Mouse (Mus musculus): Measurements from ENCODE around the gene Nxpe4.
A peak's percentile ranks its signal among the peaks of the same experiment; 100 is the strongest.
"Not testable (repeated sequence)": the region's sequence is repeated elsewhere in the genome, so short reads cannot be mapped to it uniquely, and the experiment has no call there.

Gene Nxpe4

DNA sequence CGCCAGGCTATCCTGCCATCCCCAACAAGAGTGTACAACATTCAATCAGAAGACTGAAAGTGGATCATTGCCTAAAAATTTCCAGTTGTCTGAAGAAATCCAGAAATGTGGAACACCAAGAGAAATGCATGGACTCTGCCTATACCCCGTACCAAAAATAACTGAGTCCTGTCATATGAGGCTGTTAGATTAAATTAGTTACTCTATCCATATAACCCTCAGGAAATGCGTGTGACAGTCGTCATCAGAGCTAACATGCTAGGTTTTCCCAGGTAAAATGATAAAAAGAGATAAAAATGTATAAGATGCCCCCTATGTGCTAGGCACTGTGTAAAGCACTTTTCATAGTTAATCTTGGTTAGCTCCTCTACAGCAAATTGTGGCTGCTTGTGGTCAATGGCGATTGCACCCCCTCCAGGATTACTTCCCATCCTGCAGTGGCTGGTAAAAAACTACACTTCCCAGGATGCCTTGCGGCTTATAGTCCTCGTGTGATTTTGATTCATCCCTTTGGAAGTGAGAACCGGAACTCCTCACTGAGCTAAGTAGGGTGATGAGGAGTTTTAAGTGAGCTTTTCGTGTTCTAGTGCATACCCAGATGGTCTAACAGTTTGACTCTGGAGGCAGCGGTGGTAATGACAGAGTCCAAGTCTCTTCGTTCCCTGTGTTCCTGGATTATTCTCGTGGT is at the start of gene Nxpe4:
Gene Nxpe4 (plus strand): TSS at position 519 of the 688 bp plus-strand sequence.
- DNase-seq, result peak; percentile 52

DNA sequence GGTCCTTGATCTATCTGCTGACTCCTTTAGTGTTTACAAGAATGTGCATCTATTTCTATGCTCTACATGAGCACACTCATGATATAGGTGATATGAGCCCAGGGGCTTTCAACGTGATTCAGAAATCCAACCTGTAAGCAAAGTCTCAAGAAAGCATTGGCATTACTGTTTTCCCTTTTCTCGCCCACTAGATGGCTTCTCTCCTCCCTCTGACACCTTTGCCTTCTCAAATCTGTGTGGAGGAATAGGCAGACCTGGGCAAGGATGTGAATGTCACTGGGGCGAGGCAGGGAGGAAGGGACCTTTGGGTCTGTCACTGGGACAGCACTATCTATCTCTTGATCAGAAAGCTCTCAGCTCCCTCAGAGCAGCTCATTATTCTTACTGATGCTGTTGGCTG is 35.0 kb upstream of the Nxpe4 start:
- DNase-seq, result no peak

DNA sequence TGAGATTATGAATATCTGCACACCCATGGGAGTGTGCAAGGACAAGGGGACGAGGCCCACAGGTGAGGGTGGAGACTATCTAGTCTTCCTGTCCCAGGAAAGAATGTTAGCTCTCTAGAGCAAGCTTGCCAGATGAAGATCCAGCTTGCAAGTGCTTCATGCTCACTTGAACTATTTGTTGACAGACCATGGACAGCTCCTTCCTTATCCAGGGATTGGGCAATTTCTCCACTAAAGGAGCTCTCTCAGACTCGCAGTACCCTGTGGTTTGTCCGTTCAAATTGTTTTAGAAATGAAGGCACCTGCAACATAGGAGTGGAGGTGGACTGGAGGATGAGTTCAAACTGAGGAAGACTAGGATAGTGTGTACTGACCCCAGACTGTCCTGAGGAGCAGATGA is 24.3 kb upstream of the Nxpe4 start:
- no peak for DNase-seq

DNA sequence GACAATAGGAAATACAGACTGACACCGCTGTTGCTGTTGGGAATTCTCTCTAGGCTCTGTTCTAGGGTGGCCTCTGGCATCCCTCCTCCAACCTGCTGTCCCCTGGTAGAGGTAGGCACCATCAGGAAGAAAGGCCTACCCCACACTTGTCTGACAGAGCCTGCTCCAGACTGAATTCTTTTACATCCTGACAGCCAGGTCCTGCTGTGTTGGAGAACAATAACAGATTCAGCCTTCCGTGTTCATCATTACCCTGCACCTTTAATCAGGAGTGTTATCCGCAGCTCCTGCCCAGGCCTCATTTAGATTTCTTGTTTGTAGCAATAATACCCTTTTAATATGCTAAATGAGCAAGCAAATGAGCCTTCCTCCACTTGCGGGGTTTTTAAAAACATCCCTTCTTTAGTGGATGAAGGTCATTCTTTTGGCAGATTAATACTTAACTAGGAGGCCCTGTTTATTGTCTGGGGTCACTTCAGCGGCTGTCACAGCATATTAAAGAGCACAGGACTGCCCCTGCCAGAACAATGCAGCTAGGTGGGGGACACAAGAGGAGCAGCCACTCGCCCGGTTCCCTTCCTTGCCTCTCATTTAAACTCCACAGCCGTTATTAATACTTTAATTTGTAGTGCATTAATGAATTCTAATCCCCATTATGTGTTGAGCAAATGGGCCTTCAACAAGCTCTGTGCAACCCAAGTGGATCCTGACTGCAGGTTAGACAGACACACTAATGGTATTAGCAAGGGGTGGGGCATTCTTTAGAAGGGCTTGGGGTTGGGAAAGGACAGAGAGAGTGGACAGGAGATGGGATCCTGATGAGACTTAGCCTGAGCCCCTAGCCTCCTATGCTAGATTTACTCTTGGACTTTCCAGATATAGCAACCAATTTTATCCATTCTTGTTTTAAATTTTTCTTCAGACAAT is 21.1 kb upstream of the Nxpe4 start:
- DNase-seq, result peak; percentile 14

DNA sequence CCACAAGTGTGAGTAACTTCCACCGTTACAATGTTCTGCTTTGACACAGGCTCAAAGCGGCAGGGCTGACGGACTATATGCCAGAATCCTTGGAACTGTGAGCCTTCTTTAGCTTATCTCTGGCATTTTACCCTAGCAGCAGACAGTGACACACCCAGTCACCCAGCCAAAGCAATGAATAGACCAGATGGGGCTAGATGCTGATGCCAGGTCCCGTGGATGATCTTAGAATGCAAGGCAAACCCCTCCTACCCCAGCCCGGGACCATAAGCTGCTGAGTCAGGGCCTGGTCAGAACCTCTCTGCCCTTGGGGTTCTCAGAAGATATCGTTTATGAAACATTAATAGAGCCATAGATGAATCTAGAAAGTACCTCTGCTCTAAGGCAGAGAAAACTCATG is 19.2 kb upstream of the Nxpe4 start:
- no peak for DNase-seq

DNA sequence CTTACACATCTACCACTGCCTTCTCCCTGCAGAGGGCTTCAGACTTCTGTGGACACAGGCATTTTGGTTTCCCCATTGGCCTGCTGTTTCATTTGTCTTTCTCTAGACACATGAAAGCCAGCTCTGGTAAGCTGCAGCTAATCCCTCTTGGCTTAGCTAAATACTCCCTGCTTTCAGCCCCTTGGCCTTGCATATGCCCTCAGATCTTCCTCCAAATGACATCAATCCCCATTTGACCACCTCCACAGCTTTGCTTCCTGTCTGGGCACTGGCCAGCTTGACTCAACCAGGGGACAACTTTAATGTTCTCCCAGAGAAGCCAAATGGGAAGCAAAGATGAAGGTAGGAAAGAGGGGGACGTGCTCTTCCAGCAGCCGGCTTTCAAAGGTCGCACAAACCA is 15.1 kb upstream of the Nxpe4 start:
- DNase-seq, result no peak

DNA sequence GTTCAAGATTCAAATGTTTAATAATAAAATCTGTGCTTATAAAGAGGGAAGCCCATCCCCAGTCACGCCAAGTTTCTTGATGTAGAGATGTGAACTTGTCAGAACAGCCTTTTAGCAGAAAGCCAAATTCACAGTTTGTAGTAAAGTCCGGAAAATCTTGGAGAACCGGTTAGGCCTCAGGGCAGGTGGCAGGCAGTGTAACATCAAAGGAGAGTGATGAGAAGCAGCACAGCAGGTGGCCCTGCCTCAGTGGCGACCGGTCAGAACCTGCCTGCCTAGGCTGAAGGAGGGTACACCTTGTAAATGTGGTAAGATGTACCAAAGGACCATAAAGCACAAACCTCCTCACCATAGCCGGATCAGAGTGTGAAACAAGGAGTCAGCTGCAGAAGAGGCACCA is 4.7 kb downstream of the Nxpe4 start:
- DNase-seq, result not testable (repeated sequence)

DNA sequence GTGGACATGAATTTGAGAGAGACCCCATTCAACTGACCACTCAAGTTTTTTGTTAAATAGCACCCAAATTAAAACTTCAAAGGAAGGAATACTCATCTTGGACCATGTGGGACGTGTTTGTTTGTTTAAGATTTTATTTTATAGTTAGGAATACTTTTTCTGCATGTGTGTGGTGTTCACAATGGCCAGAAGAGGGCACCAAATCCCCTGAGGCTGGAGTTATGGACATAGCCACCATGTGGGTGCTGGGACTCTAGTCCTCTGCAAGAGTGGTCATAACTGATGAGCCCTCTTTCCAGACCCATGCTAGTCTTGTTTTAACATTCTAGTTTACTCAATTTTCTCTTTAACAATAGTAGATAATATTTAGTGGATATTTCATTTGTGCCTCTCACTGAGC is 14.9 kb downstream of the Nxpe4 start:
- DNase-seq, result peak; percentile 2

DNA sequence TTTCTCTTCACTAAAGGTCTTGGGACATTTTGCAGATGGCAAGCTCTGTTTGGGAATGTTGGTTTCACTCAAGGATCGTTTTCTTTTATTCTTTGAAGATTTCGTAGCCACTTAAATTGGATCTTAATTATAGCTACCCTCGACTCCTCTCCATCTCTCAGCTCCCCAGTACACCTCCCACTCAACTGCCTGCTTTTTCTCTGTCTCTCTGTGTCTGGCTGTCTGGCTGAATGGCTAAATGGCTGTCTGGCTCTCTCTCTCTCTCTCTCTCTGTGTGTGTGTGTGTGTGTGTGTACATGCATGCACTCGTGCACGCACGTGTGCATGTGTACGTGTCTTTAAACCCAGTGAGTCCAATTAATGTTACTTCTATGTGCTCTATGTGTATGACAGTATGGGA is 19.5 kb downstream of the Nxpe4 start:
- no peak for DNase-seq

DNA sequence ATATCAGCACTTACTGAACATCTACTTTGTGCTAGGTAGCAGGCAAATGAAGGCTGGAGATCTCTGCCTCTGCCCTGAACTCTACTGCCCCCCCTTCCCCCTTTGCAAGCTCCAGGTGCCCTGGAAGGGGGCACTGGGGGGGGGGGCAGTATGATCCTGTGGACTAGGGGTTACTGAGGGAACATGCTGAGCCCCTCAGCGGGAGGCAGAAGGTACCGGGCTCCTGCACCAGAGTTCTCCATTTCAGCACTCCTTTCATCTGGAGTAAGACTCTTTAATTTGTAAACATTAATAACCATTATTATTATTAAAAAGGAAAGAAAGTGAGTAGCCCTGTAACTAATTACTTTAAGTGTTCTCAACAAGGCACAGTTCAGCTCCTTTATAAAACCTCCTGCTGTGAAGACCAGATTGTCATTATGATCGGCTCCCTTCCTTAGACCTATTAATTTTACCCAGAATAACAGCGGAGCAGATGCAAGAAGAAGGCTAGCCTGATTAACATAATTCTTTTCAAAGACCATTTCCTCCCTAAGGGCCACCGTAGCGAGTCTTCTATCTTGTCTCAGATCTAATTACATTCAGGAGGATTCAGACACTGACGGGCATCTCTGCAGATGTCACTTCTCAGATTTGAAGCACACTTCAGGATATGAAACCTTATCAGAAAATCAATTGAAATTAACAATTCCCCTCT is 21.0 kb downstream of the Nxpe4 start:
- no peak for DNase-seq

DNA sequence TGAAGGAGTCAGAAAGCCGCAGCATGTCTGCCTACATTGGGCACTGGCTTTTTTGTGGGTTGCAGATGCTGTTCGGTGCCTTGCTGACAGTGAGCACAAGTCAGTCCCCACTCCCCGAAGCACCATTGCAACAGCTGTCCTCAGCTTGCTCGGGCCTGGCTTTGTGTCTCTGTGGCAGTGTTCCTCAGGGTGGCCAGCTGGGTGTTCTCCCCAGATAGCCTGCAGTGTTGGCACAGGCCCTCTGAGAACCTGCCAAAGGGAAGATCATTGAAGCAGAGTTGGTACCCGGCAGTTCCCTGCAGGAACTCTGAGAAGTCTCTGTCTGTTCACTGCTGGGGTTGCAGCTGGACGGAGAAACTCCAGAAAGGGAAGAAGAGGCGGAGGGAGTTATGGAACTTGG is 22.5 kb downstream of the Nxpe4 start:
- no peak for DNase-seq

DNA sequence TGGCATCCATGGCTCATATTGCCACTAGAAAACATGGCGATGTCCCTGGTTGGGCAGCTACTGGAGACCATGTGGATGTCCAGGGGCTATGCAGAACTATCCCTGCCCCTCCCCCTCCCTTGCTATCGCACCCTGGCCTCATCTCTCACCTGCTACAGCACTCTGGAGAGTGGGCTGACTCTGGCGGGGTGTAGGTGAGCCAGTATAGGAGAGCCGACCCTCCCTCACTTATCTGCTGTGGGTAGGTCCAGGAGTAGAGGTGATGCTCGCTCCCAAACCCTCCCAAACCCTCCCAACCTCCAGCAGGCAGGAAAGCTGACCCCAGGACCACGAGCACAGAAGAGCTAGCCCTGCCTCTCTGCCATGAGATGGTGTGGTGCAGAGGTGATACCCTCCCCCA is 27.0 kb downstream of the Nxpe4 start:
- DNase-seq, result no peak

DNA sequence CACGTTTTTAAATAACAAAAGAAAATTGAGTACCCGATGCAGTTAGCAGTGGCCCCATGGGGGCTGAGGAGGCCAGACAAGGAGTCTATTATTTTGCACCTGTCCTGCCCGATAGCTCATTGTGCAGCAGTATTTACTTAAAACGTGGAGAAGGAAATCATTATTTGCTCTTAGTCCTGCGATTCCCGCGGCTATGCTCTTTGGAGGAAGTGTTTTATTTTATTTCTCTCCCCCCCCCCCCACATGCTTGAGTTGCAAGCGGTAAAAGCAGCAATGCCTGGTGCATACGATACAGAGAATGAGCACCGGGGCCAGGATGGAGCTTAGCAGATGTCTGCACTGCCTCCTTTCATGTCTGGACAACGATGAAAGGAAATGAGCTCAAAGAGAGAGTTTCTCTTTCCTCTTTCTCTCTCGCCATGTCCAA is 35.6 kb downstream of the Nxpe4 start:
- DNase-seq, result no peak

DNA sequence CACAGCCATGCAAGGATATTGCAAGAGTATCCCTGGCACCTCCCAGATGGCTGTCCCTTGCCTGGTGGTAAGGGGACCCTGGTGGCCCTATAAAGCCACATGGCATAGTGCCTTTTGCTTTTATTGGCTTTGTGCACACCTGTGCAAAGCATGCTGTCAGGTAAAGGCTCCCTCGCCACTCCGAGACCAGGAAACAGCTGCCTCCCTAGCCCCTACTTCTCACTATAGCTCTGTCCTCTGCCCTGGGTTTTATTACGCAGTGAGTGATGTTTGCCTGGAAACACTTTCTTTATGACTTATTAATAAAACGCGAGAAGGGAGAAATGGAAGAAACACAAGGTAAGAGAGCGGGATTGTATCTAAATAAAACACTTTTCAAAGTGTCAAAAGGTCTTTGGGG is 49.1 kb downstream of the Nxpe4 start:
- DNase-seq, result no peak

DNA sequence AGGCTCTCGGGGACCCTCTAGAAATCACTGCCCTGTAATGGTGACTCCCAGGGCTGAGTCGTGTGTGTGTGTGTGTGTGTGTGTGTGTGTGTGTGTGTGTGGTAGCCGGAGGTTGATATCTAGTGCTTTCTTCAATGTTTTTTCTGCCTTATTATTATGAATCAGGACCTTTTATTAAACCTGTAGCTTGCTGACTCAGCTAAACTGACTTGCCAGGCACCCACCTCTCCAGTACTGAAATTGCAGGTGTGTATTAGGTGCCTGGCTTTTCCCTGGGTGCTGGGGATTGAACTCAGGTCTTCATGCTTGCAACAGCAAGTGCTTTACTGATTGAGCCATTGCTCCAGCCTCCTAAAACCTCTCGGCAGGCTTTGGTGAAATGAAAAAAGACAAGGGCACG is 50.1 kb downstream of the Nxpe4 start:
- no peak for DNase-seq

DNA sequence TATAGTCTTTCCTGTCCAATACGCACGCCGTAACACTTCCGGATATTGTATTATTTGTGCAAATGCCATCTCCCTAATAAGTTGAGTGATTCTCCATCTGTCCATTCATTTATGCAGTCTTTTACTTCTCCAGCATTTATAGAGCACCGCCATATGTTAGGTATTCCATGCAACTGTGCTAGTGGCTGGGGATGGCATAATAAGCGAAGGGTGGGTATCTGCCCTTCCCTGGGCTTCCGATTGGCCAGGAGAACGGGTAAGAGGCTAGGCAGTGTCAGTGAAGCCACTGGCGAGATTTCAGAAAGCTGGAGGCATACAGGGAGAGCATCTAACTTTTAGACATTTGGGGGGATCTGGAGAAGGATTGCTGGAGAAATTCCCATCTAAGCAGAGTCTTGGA is 52.9 kb downstream of the Nxpe4 start:
- no peak for DNase-seq

DNA sequence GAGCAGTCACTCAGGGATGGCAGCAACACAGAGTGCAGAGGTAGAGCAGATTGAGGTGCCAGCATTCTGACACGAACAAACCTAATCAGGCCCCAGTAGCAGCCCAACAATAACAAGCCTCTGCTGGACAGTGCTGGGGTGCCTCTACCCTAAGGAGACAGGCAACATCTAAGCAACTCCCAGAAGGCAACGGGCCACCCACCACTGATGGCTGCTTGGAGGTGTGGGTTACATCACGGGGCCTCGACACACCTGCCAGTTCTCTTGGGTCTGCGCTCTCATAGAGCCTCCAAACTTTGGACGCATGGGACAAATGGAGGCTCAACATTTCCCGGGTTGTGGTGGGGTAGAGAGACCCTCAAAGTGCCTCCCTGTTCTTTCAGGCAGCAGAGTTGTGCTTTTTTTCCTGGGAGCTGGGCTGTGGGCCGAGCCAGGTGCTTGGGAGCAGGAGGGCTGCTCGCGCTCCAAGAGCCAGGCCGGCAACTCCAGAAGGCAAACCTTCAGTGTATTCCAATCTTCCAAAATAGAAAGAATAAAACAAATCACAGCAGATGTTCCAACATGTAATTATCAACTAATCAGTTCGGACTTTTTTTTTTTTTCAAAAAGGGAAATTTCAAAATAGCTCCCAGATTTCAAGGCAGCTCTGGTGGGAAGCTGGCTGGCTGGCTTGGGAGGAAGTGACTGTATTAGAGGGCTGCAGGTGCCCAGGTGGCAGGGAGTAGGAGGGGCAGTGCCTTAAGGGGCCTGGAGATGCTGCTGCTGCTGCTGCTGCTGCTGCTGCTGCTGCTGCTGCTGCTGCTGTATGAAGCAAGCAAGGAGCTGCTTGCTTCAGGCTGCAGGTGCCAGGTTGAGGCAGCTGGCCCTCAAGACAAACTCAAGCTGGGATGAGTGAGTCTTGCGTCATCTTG is 54.5 kb downstream of the Nxpe4 start:
- DNase-seq, result no peak

DNA sequence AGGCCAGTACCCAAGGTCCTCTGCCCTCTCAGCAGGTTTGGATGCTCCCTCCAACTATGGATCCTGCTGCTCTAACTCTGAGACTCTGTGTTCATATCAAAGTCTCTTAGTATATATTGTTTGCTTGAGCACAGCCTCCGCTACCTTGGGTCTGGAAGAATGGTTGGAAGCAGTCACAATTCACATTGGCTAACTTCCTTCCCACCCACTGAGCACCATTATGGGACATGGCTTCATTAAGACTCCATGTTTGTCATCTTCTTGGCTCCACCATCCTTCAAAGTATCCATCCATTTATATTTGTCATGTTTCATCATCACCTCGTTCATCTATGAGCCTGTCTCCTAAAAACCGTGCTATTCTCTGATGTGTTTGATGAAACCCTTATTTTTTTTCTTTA is 68.9 kb downstream of the Nxpe4 start:
- no peak for DNase-seq

DNA sequence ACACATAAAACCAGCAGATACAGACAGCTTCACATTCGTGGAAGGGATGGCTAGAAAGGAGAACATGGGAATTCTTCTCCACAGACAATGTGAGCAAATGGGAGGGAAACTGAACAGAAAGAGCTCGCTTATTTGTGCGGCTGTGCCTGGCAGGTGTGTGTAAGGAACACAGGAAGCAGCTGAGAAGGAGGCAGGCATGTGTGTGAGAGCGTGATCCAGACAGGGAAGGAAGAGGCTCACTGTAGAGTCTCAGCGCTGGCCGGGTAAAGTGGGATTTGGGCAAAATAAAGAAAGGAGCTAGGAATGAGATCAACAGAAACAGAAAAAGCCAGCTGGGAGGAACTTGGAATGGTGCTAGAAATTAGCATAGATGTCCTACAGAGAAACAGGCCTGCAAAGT is 74.6 kb downstream of the Nxpe4 start:
- DNase-seq, result no peak

DNA sequence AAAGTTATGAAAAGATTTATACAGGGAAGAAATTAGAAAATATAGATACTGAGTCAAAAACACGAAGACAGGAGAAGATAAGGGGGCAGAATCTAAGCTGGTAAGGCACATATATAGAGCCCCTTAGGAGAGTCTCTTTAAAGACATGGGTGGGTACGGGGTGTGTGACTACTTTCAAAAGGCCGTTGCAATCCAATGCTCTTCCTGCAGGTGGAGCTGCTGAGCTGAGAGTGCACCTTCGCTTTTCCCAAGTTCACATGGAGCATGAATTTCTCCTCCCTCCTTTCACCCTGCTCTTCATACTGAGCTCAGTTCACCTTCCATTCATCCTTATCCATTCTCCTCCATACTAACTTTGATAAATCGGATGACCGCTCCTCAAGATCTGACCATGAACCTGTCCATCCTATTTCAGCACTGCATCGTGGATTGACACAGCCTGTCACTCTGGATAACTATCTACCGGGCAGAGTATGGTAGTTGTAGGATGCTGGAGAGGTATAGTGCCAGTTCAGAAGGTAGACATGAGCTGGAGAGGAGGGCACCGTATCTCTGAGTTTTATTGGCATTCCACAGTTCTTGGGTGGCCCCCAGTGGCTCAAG is 76.4 kb downstream of the Nxpe4 start:
- peak; percentile 35 for DNase-seq

DNA sequence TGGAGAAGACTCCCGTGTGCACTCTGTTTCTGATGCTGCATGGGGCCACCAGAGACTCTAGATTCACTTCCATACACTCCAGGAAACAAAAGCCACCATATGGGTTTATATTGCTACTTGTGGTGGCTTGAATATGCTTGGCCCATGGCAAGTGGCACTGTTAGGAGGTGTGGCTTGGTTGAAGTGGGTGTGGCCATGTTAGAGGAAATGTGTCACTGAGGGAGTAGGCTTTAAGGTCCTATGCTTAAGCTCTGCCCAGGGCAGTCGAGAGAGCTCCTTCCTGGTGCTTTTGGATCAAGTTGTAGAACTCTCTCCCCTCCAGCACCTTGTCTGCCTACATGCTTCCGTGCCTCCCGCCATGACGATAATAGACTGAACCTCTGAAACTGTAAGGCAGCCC is 77.6 kb downstream of the Nxpe4 start:
- DNase-seq, result no peak

DNA sequence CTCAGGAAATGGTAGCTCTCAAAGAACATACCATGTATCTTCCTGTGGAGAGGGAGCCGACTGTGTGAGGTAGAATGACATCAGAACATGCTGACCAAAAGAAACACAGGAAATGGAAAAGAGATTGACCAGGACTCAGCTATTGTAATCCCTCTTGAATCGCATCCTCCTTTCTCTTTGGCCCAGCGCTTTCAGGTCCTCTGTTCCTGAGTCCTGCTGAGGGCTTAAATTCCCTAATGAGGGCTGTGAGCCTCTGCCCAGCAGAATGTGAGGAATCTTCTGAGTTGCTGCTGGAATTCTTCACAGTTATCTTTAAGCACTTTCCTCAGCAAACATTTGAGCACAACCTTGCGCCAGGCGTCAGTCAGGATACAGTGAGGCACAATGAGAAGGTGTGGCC is 78.6 kb downstream of the Nxpe4 start:
- DNase-seq, result no peak

Measured in kidney, adult 9 months (tissue).